Mouse (Mus musculus): ENCODE measurements at regions not wholly inside any gene's neighbourhood (a gene's known extent, or its start where the extent isn't known, plus 50 kb on each side); places are given as distances from the start of the nearest gene placed in this dataset.
"Not testable (repeated sequence)": the region's sequence is repeated elsewhere in the genome, so short reads cannot be mapped to it uniquely, and the experiment has no call there.

GRCm38 (mm10) chr6:6496789-6497188 lies 81.7 kb downstream of the Sem1 start:
- DNase-seq (ENCODE audit: low spot score): no peak

GRCm38 (mm10) chr6:6496336-6496735 lies 82.1 kb downstream of the Sem1 start:
- no peak for DNase-seq (ENCODE audit: low spot score)

GRCm38 (mm10) chr6:6488191-6488590 lies 90.3 kb downstream of the Sem1 start:
- DNase-seq (ENCODE audit: low spot score): no peak

GRCm38 (mm10) chr6:6481596-6481995 lies 96.9 kb downstream of the Sem1 start:
- DNase-seq (ENCODE audit: low spot score): not testable (repeated sequence)

GRCm38 (mm10) chr6:6470397-6470796 lies 108.1 kb downstream of the Sem1 start:
- DNase-seq (ENCODE audit: low spot score): no peak

GRCm38 (mm10) chr6:6467526-6467925 lies 110.9 kb downstream of the Sem1 start:
- DNase-seq (ENCODE audit: low spot score): no peak

GRCm38 (mm10) chr6:6466231-6466630 lies 112.2 kb downstream of the Sem1 start:
- DNase-seq (ENCODE audit: low spot score): no peak

- DNase-seq (ENCODE audit: low spot score): no peak
These were observed 114.5 kb downstream of the Sem1 start for GRCm38 (mm10) chr6:6463807-6464470.

GRCm38 (mm10) chr6:6459918-6460239 lies 118.6 kb downstream of the Sem1 start:
- DNase-seq (ENCODE audit: low spot score): no peak

GRCm38 (mm10) chr6:6459006-6459917 lies 119.2 kb downstream of the Sem1 start:
- DNase-seq (ENCODE audit: low spot score): no peak

- DNase-seq (ENCODE audit: low spot score): no peak
These were observed 120.7 kb downstream of the Sem1 start for GRCm38 (mm10) chr6:6457726-6458125.

GRCm38 (mm10) chr6:6457001-6457400 lies 121.5 kb downstream of the Sem1 start:
- DNase-seq (ENCODE audit: low spot score): no peak

GRCm38 (mm10) chr6:6455566-6455965 lies 122.9 kb downstream of the Sem1 start:
- DNase-seq (ENCODE audit: low spot score): no peak

- DNase-seq (ENCODE audit: low spot score): no peak
These were observed 124.1 kb downstream of the Sem1 start for GRCm38 (mm10) chr6:6454396-6454795.

- DNase-seq (ENCODE audit: low spot score): no peak
These were observed 143.6 kb downstream of the Sem1 start for GRCm38 (mm10) chr6:6434855-6435254.

GRCm38 (mm10) chr6:6434261-6434802 lies 144.1 kb downstream of the Sem1 start:
- no peak for DNase-seq (ENCODE audit: low spot score)

GRCm38 (mm10) chr6:6433179-6433578 lies 145.3 kb downstream of the Sem1 start:
- no peak for DNase-seq (ENCODE audit: low spot score)

GRCm38 (mm10) chr6:6414654-6415610 lies 163.5 kb downstream of the Sem1 start:
- DNase-seq (ENCODE audit: low spot score): no peak

- no peak for DNase-seq (ENCODE audit: low spot score)
These were observed 180.5 kb downstream of the Sem1 start for GRCm38 (mm10) chr6:6397997-6398396.

GRCm38 (mm10) chr6:6389454-6390445 lies 172.8 kb upstream of the Slc25a13 start:
- DNase-seq (ENCODE audit: low spot score): no peak
